Mouse (Mus musculus) leukemia stem cell, adult 10-12 weeks (primary cell): ENCODE results near the gene Gm19345. TPM values are rescaled to one million over a fixed set of nuclear protein-coding genes. Genes with fewer than 3 reads are reported as not detected.

Experiments used
- polyA plus RNA-seq: library from polyadenylated mRNA; stranded (reverse); fragments of >175 nt; gene quantifications from 2 replicates; pipeline ENCODE4 v1.2.3, GENCODE M21; 2012; ENCODE audit warnings: low replicate concordance

The Gm19345 gene
- not detected in 2 replicates for polyA plus RNA-seq

DNA sequence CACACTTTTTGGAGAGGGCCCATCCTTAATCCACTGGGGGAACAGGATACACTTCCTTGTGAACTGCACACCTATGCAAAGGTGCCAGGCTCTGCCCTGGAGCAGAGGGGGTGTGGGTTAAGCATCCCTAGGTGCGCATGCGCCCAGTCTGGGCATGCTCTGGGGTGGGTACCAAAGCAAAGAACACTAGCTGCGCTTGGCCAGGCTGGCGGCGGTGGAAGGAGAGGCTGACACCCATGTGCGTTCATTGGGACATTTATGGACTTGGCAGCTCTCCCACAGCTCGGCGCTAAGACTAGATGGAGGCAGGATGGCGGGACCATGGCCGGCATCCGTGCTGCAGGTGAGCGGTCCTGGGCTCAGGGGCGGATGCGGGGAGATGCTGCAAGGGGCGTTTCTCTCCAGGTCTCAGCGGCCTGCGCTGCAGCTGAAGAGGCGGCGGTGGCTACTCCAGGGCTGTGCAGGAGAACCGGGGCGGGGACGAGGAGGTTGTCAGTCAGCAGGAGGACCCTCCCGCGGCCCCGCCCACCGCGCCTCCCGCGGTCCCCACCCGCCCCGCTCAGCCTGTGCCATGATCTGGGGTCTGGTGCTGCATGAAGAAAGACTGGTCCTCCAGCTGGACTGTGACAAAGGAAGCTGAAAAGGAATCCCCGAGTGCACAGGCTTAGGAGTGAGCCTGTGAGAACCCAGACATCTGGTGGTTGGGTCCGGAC is at the start of gene Gm19345:
Gm19345 (plus strand) TSS at position 146 of the 713 bp plus-strand sequence.

DNA sequence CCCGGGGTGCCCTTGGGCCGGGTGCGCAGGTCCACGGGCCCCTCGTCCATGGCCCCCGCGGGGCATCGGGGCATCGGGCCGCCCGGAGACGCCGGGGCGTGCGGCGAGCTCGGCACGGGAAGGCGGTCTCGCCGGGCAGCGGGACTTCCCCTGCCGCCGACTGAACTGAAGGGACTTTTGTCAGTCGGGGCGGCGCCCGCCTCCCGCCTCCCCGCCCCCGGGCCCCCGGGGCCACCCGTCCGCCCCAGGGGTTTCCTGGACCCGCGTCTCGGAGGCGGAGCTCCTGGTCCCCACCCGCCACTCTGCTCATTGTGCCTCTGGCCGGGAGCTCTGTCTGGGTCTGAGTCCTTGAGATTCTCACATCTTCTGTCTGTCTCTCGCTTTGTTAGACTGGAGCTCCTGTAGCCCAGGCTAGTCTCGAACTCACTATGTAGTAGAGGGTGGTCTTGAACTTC is 29.2 kb upstream of the Gm19345 start, which contains the start of gene Bcl3:
Bcl3 (minus strand) TSS at position 167 of the 455 bp plus-strand sequence.

DNA sequence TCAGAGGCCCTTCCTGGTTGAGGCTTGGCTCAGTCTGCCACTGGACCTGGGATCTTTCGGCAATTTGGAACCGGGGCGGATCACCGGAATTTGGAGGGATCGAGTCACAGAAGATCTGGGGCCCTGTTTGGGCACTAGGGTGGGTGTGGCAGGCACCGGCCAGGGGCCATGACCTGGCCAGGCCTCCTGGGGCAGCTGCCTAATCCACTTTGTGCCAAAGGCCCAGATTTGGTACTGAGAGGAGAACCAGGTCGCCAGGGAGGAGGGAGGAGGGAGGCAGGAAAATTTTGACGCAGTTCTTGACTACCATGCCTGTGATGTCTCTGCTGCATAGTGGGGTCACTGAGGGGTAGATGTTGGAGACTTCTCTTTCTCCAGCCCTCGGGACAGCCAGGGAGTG is 9.4 kb downstream of the Gm19345 start, which contains the start of gene Ceacam16:
Ceacam16 (minus strand) TSS at position 101 of the 400 bp plus-strand sequence.

DNA sequence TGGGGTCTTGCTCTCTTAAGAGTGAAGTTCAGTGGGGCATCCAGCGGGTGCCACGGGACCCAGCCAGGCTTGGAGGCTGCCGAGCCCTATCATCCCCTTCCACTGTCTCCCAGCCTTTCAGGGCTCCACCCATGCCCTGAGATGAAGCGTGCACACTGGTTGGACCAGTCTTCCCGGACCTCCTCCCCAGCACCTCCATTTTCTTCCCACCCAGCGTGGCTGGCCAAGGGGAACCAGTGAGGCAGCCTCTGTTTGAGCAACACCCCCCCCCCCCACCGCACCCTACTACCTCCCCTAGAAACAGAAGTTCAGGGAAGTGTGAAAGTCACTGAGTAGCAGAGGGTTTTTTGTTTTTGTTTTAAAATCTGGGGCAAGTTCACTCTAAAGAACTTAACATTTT is 36.0 kb downstream of the Gm19345 start, which contains the start of gene Ceacam19:
Ceacam19 (minus strand) TSS at position 117 of the 400 bp plus-strand sequence.

Other genes starting within 250 kb of the Gm19345 start
- gene Clasrp, start 247.5 kb upstream of the Gm19345 start, polyA plus RNA-seq: 117 and 363 TPM in 2 replicates
- 13.7 and 26.5 TPM in 2 replicates for gene Relb, start 222.6 kb upstream of the Gm19345 start, polyA plus RNA-seq
- 187 and 280 TPM in 2 replicates for gene Clptm1, start 187.0 kb upstream of the Gm19345 start, polyA plus RNA-seq
- not detected in 2 replicates for gene Apoc2, start 174.1 kb upstream of the Gm19345 start, polyA plus RNA-seq
- not detected in 2 replicates for gene Gm44805, start 170.6 kb upstream of the Gm19345 start, polyA plus RNA-seq
- not detected in 2 replicates for gene Apoc4, start 170.5 kb upstream of the Gm19345 start, polyA plus RNA-seq
- 0.99 TPM in 1 of 2 replicates, not detected in the other for gene Apoc1, start 159.3 kb upstream of the Gm19345 start, polyA plus RNA-seq
- gene Apoe, start 152.8 kb upstream of the Gm19345 start, polyA plus RNA-seq: 178 and 422 TPM in 2 replicates
- gene Tomm40, start 136.6 kb upstream of the Gm19345 start, polyA plus RNA-seq: 213 and 277 TPM in 2 replicates
- gene Nectin2, start 101.5 kb upstream of the Gm19345 start, polyA plus RNA-seq: 4.9 and 6.0 TPM in 2 replicates
- gene Bcam, start 81.0 kb upstream of the Gm19345 start, polyA plus RNA-seq: 6.0 and 6.9 TPM in 2 replicates
- gene Cblc, start 55.2 kb upstream of the Gm19345 start, polyA plus RNA-seq: 0.51 TPM in 1 of 2 replicates, not detected in the other
- gene Bcl3, start 29.2 kb upstream of the Gm19345 start, polyA plus RNA-seq: 67.9 and 83.4 TPM in 2 replicates
- gene Ceacam16, start 9.3 kb downstream of the Gm19345 start, polyA plus RNA-seq: 3.5 and 10.5 TPM in 2 replicates
- gene Ceacam19, start 36.0 kb downstream of the Gm19345 start, polyA plus RNA-seq: not detected in 2 replicates
- gene Pvr, start 69.2 kb downstream of the Gm19345 start, polyA plus RNA-seq: 0.60 and 0.87 TPM in 2 replicates
- gene Igsf23, start 98.8 kb downstream of the Gm19345 start, polyA plus RNA-seq: 0.20 TPM in 1 of 2 replicates, not detected in the other
- gene Ceacam20, start 113.4 kb downstream of the Gm19345 start, polyA plus RNA-seq: not detected in 2 replicates
- gene Nlrp9b, start 139.5 kb downstream of the Gm19345 start, polyA plus RNA-seq: not detected in 2 replicates
- gene Vmn1r91, start 247.7 kb downstream of the Gm19345 start, polyA plus RNA-seq: not detected in 2 replicates